Comparison of ENCODE assay signal across 19 mouse cellular contexts in the genomic region with DNA sequence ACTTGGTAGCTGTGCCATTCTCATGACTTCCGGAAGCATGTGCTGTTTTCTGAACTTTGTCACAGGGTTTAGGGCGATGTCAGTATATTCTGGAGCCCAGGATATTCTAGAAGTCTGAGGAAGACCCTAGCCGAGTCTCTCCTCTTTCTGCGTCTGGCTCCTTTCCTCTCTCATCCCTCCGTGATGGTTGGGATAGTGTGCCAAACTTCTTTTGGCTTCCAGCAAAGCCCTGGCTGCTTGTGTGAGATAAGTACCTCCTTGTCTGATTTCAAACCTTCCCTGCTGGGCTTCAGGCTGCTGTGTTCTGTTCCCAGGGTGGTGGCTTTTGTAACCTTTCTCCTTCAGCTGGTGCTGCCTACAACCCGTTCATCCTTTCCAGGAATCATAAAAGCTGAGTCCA.
A peak's percentile ranks its signal among the peaks of the same experiment; 100 is the strongest.
DNase-seq lines count a peak whose midpoint lies in the region; ATAC-seq and TF ChIP-seq lines count a peak whose summit lies in the region.
"Had no signal": no experiment of that assay in that cellular context is flagged by ENCODE, and none has a peak within 500 bp of the region (broad histone marks: within the 10 kb centered on the region; RNA-seq: fewer than 3 reads in every experiment).

No protein-coding gene starts in this region.

- TF ChIP-seq EP300 in heart, adult 2 months (IDR thresholded peaks at IDR 0.05; ENCODE audit: insufficient read depth, low read depth, low read length): no peak

- no peak overlapping the region for H3K4me2 ChIP-seq in midbrain, embryonic 11.5 days
- H3K4me2 ChIP-seq in forebrain, postnatal 0 days (ENCODE audit: low read depth): no peak overlapping the region
- H3K4me2 ChIP-seq: embryonic facial prominence, embryonic 13.5 days; hindbrain, embryonic 12.5 days had no signal

- H3K4me3 ChIP-seq in heart, embryonic 10.5 days: no peak overlapping the region
- no peak overlapping the region for H3K4me3 ChIP-seq in heart, adult 2 months
- no peak overlapping the region for H3K4me3 ChIP-seq in midbrain, embryonic 10.5 days
- H3K4me3 ChIP-seq in midbrain, embryonic 11.5 days (ENCODE audit: low read depth, low read length): no peak overlapping the region
- H3K4me3 ChIP-seq in forebrain, postnatal 0 days (ENCODE audit: low read depth, low read length): no peak overlapping the region
- H3K4me3 ChIP-seq: embryonic facial prominence, embryonic 13.5 days; hindbrain, embryonic 12.5 days had no signal

- no peaks in the 10 kb centered on the region for H3K36me3 ChIP-seq in heart, embryonic 10.5 days
- H3K36me3 ChIP-seq in heart, adult 2 months (ENCODE audit: control insufficient read depth, insufficient read depth, low read length): no peaks in the 10 kb centered on the region
- H3K36me3 ChIP-seq in midbrain, embryonic 10.5 days: no peaks in the 10 kb centered on the region
- no peaks in the 10 kb centered on the region for H3K36me3 ChIP-seq in midbrain, embryonic 11.5 days (ENCODE audit: control insufficient read depth, insufficient read depth, low read length)
- no peaks in the 10 kb centered on the region for H3K36me3 ChIP-seq in forebrain, postnatal 0 days (ENCODE audit: insufficient read depth)
- H3K36me3 ChIP-seq: embryonic facial prominence, embryonic 13.5 days; hindbrain, embryonic 12.5 days had no signal

- TF ChIP-seq POLR2A in heart, adult 2 months (IDR thresholded peaks at IDR 0.05; ENCODE audit: insufficient read depth, low read depth, low read length): no peak

- H3K79me2 ChIP-seq in heart, adult 2 months (replicated peaks; ENCODE audit: control insufficient read depth, insufficient read depth, low read length): no peaks in the 10 kb centered on the region

- no peak for TF ChIP-seq CTCF in heart, adult 2 months (IDR thresholded peaks at IDR 0.05)
- TF ChIP-seq CTCF in forebrain, postnatal 0 days (IDR thresholded peaks at IDR 0.05; ENCODE audit: low read depth): no peak

- intact Hi-C loops in heart, adult 2 months (cut with DNase I): no loop called here

- no peak overlapping the region for H3K9ac ChIP-seq in heart, adult 2 months (ENCODE audit: low read depth, low read length)
- no peak overlapping the region for H3K9ac ChIP-seq in midbrain, embryonic 11.5 days (ENCODE audit: low read length)
- H3K9ac ChIP-seq in forebrain, postnatal 0 days: no peak overlapping the region
- H3K9ac ChIP-seq: embryonic facial prominence, embryonic 13.5 days; hindbrain, embryonic 12.5 days had no signal

- no peaks in the 10 kb centered on the region for H3K27me3 ChIP-seq in heart, embryonic 10.5 days (ENCODE audit: insufficient read depth, poor library complexity, severe bottlenecking)
- H3K27me3 ChIP-seq in heart, adult 2 months (ENCODE audit: control insufficient read depth, insufficient read depth, low read length): no peaks in the 10 kb centered on the region
- H3K27me3 ChIP-seq in midbrain, embryonic 10.5 days (ENCODE audit: low read depth, poor library complexity, severe bottlenecking): no peaks in the 10 kb centered on the region
- no peaks in the 10 kb centered on the region for H3K27me3 ChIP-seq in midbrain, embryonic 11.5 days (ENCODE audit: control insufficient read depth, insufficient read depth, low read length)
- no peaks in the 10 kb centered on the region for H3K27me3 ChIP-seq in forebrain, postnatal 0 days (ENCODE audit: insufficient read depth, low read length)
- H3K27me3 ChIP-seq: embryonic facial prominence, embryonic 13.5 days; hindbrain, embryonic 12.5 days had no signal

- no peak for ATAC-seq in midbrain, embryonic 11.5 days (ENCODE audit: low FRiP score)
- ATAC-seq in forebrain, postnatal 0 days: peak; percentile 83
- ATAC-seq: hindbrain, embryonic 16.5 days had no signal

- H3K4me1 ChIP-seq in heart, embryonic 10.5 days: peaks cover 67% of the 10 kb centered on the region
- peaks cover 22% of the 10 kb centered on the region for H3K4me1 ChIP-seq in heart, adult 2 months (ENCODE audit: control insufficient read depth, insufficient read depth, low read length)
- H3K4me1 ChIP-seq in midbrain, embryonic 10.5 days: peaks cover 24% of the 10 kb centered on the region
- no peaks in the 10 kb centered on the region for H3K4me1 ChIP-seq in midbrain, embryonic 11.5 days (ENCODE audit: control insufficient read depth, insufficient read depth, low read length)
- peaks cover 11% of the 10 kb centered on the region; the same call in 1 of the 2 replicates for H3K4me1 ChIP-seq in forebrain, postnatal 0 days (ENCODE audit: insufficient read depth)

- peak; percentile 44 to 48 for DNase-seq in cerebellum, postnatal 25 days
- no peak for DNase-seq in cerebellum, adult 11-12 months
- no peak for DNase-seq in heart, embryonic 10.5 days (ENCODE audit: low spot score)
- DNase-seq in heart, adult 2 months: no peak
- no peak for DNase-seq in midbrain, embryonic 10.5 days (ENCODE audit: low spot score)
- DNase-seq in midbrain, embryonic 11.5 days (ENCODE audit: low spot score, missing footprints): no peak
- DNase-seq in forebrain, postnatal 0 days: peak; percentile 77
- DNase-seq in adrenal gland, adult 8-10 months: no peak
- DNase-seq: adrenal gland, adult 2 months; adrenal gland, postnatal 36 days; cerebellum, postnatal 36 days; gastrocnemius, postnatal 10 days; heart, adult 18-20 months; heart, postnatal 10 days; heart, postnatal 4 days; kidney, adult 11 months had no signal

- no peaks in the 10 kb centered on the region for H3K9me3 ChIP-seq in heart, embryonic 10.5 days
- no peaks in the 10 kb centered on the region for H3K9me3 ChIP-seq in midbrain, embryonic 10.5 days (replicated peaks)
- no peaks in the 10 kb centered on the region for H3K9me3 ChIP-seq in midbrain, embryonic 11.5 days (ENCODE audit: control insufficient read depth, low read length)
- no peaks in the 10 kb centered on the region for H3K9me3 ChIP-seq in forebrain, postnatal 0 days (ENCODE audit: low read length)
- H3K9me3 ChIP-seq: embryonic facial prominence, embryonic 13.5 days; hindbrain, embryonic 12.5 days had no signal

- 0 out of 2 replicates have a peak overlapping the region, but pooled peaks have one; percentile 31 for H3K27ac ChIP-seq in heart, embryonic 10.5 days
- H3K27ac ChIP-seq in heart, adult 2 months: no peak overlapping the region
- H3K27ac ChIP-seq in midbrain, embryonic 10.5 days (replicated peaks): 0 out of 2 replicates have a peak overlapping the region, but pooled peaks have one; percentile 2
- H3K27ac ChIP-seq in midbrain, embryonic 11.5 days (ENCODE audit: low read depth, low read length): no peak overlapping the region
- H3K27ac ChIP-seq in forebrain, postnatal 0 days (ENCODE audit: low read depth, low read length): peak overlapping the region; percentile 69
- H3K27ac ChIP-seq: embryonic facial prominence, embryonic 13.5 days; hindbrain, embryonic 12.5 days had no signal

- WGBS in heart, embryonic 10.5 days: 35% methylated on average over 6 of the region's 6 CpGs
- WGBS in heart, adult 2 months: 46% methylated on average over 6 of the region's 6 CpGs
- 71% methylated on average over 6 of the region's 6 CpGs for WGBS in midbrain, embryonic 10.5 days
- 74% methylated on average over 6 of the region's 6 CpGs for WGBS in midbrain, embryonic 11.5 days
- WGBS in forebrain, postnatal 0 days: 35% methylated on average over 6 of the region's 6 CpGs

Comparison
In these comparisons a context has a peak if more than half of its experiments do, and no peak if none do; other contexts are left out.
1. DNase-seq: peak in cerebellum, postnatal 25 days (2 of 2) and forebrain, postnatal 0 days (single experiment); none in cerebellum, adult 11-12 months (single experiment), heart, embryonic 10.5 days (single experiment), heart, adult 2 months (0 of 2), midbrain, embryonic 10.5 days (single experiment), midbrain, embryonic 11.5 days (single experiment) and adrenal gland, adult 8-10 months (single experiment).
2. H3K27ac ChIP-seq: peak in heart, embryonic 10.5 days (single experiment), midbrain, embryonic 10.5 days (single experiment) and forebrain, postnatal 0 days (single experiment); none in heart, adult 2 months (single experiment) and midbrain, embryonic 11.5 days (single experiment).